Mouse (Mus musculus): ENCODE results near the gene Nop2. TPM values are rescaled to one million over a fixed set of nuclear protein-coding genes. Genes with fewer than 3 reads are reported as not detected.

Nop2 gene
- 10 to 100 TPM; 33.0 to 33.9 (median 33.5) TPM for total RNA-seq (2022)

DNA sequence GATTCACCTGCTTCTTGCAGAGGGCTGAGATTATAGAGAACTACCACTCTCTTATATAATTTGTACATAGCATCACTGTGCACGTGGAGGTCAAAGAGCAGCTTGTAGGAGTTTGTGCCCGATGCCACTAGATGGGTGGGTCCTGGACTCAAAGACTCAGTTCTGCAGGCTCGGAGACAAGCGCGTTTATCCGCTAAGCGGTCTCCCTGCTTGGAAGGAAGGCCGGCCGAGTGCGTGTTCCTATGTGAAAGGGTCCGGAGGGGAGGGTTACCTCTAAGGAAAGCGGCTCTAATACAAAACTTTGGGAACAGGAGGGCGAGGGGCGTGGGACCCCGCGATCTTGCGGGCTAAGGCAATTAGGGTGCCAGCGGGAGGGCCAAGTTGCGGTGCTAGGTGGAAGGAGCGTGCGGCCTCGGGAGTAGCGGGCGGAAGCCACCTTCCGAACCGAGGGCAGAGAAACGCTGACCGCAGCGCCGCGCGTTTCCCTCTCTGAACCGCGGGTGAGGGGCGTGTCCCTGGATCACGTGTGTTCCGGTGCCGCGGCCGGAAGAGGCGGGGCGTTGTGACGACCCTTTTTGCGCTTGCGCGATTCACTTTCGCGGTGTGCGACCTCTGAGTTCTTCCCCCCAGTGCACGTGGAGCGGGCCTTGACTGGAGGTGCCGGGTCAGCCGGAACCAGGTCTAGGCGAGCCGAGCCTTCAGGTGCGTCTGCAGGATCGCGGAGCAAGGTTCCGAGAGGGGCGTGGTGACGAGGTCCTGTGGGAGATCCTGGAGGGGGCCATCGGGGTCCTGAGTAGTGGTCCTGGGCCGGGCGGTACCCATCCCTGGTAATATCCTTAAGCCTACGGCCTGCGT, at the start of gene Nop2:
Gene Nop2 (plus strand): TSS at position 608 of the 855 bp plus-strand sequence.
- peak; percentile 64 to 77 for DNase-seq (ENCODE audit: low spot score in 2 of 2)

DNA sequence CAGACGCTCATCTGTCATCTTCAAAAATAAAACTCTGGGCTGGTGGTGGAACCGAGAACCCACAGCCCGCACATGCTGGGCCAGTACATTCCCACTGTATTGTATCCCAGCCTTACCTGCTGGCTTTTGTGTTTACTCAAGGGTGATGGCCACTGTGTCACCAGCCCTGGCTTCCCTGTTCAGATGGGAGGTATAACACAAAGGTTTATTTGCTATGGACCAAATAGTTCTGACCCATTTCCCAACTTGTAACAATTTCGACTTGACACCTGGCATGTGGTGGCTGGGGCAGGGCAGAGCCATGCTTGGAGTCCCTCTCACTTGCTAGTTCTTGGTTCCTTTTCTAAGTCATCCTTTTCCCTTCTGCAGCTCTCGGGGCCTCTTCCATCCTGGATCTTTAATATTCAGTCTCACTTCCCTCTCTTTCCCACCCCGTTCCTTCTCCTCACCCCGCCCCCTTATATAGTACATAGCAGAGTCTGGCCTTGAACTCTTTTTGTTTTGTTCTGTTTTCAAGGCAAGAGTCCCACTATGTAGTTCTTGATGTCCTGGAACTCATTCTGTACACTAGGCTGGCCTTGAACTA, 48.8 kb upstream of the Nop2 start:
- DNase-seq (ENCODE audit: low spot score in 2 of 2), result no peak

DNA sequence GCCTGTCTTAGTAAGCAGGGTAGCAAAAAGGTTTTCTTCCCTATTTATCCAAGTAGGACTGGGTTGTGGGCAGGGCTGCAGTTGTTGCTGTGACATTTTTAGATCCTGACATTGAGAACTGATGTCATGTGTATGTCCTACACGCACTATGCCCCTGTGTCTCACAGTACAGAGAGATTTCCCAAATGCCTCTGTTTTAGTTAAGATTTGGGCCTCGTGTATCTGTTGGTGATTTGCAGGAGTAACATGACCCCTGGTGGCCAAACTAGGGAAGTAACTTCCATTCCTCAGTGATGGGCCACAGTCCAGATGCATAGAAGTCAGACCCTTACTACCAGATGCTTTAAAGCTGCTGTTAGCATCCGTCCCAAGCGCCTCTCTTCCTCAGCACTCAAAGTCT, 47.3 kb upstream of the Nop2 start:
- peak in 1 of 2 experiments; percentile 73 for DNase-seq (ENCODE audit: low spot score in 2 of 2)

DNA sequence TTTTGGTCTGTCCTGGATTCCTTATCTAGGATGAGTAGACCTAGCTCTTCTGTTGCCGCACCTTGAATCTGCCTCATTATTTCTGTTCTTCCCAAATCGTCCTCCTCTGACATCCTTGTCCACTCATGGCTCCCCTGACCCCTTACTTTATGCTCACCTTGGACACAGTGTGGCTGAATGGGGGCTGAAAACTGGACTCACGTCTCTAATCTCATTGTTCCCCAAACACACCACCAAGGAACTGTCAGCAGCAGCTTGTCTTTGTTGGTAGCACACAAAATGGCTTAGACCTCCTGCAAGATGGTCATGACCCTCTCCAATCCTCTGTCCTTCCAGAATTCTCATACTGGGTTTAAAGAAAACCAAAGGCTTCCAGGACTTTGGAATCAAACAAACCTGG, 43.8 kb upstream of the Nop2 start:
- no peak for DNase-seq (ENCODE audit: low spot score in 2 of 2)

DNA sequence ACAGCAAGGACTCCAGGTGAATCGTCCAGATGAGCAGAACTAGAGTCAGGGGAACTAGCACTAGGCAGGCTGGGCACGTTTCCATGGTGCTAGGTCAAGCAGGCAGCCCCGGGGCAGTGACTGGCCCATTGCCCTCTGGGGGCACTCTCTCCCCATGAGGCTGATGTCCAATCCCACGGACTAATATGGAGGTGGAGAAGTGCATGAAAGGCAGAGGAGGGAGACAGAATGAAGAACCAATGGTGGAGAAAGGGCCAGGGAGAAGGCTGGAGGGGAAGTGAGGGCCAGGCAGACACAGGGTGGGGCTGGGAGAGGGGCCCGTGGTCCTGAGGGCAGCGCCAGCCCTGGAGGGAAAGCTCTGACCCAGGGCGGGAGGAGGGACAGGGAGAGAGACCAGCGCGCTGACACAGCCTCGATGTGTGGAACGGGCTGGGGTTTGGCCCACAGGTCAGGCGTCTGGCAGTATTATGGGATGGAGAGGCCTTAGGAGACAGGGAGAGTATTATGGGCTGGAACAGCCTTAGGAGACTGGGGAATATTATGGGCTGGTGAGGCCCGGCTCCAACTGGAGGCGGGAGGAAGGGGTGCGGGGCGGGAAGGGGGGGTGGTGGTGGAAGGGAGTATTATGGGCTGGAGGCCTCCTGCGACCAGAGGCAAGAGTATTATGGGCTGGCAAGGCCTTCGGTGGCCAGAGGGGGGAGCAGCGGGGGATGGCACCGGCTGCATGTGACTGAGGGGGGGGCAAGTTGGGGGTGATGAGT, 43.0 kb upstream of the Nop2 start:
- DNase-seq (ENCODE audit: low spot score in 2 of 2), result peak; percentile 68 to 84

DNA sequence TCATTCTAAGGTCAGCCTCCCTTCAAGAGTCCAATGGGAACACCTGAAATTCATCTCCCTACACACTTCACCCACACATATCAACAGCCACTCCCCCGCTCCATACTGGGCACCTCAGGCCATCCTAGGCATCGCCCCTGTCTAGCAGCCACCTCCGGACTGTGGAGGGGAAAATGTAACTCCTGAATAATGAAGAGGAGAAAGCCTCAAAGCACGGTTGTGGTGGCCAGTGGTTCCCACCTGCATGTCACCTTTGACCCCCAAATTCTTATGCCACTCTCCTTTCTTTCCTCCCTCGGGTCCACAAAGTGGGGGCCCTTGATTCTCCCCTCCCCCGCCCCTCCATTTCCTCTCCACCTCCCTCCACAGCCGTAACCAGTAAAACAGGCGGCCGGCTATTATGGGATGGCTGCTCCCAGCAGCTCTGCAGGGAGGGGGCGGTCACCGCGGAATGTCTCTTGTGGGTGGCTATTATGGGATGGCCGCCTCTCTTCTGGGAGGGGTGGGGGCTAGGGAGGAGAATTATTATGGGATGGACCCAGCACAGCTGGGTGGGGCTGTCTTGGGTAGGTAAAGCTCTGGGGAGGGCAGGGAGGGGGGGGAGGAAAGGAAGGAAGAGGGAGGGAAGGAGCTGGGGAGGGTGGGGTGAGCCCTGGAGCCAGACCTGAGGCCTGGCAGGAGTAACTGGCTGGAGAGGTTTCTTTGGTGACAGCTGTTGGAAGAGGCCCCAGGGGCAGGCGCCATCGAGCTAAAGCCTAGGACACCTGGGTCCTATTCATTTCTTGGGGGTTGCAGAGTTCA, 42.0 kb upstream of the Nop2 start:
- DNase-seq (ENCODE audit: low spot score in 2 of 2), result peak; percentile 84 to 91

DNA sequence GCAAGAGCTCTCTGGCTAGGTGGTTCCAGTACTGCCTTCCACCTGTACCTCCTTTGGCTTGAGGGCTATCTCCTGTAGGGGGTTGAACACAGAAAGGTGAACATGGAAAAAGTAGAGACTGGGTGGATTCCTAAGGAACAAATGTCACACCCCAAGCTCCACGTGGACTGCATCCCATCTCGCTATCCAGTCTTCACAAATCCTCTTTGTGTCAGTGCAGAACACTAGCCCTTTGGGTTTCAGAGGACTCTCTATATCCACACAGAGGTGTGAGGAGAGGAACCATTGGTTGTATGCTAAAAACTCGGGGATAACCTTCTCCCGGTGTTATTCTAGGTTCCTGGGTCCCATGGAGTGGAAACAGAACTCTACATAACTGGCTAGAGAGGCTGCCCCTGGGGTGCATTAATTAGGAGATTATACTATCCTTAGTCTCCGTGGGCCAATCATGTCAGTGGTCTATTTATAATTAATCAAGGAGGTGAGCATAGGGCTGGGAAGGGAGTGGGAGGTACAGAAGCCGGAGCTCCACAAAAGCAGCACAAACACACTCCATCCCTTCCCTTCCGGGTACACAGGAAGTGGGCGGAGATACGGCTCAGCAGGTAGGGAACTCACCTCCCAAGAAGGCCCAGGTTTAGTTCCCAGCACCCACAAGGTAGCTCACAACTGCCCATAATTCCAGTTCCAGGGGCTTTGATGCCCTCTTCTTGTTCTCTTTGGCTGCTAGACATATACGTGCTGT, 41.2 kb upstream of the Nop2 start:
- no peak for DNase-seq (ENCODE audit: low spot score in 2 of 2)

DNA sequence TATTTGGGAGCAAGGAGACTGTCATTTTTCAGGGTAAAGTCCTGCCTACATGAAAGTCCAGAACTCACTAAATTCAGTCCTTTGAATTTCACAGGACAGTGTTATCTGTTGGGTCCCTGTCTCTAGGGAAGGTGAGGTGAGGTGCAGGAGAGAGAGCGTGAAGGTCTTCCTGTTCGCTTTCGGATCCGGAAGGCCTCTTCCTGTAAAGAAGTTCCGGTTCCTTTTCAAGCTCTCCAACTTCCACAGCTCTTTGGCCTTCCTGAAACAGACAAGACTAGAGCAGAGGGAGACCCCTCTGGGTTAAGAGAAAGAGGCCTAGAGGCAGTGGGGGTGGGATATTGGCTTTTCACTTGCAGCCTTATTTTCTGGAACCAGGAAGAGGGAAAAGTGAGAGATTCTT, 39.3 kb upstream of the Nop2 start:
- no peak for DNase-seq (ENCODE audit: low spot score in 2 of 2)

DNA sequence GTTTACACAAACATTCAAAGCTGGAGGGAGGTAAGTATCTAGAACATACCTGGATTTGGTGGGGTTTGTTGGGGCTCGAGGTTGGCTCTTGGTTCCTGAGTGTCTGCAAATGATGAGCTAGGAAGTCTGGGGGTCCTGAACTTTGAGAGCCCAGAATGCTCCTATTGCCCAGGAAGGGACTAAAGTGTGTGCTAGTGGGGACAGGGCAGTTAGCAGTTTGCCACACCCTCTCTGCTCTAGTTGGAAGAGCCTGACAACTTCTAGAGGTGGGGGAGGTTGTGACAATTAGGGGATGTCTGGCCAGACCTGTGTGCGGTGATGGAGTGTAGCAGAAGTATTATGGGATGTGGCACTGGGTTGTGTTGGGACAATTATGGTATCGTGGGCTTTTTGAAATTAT, 36.9 kb upstream of the Nop2 start:
- DNase-seq (ENCODE audit: low spot score in 2 of 2), result no peak

DNA sequence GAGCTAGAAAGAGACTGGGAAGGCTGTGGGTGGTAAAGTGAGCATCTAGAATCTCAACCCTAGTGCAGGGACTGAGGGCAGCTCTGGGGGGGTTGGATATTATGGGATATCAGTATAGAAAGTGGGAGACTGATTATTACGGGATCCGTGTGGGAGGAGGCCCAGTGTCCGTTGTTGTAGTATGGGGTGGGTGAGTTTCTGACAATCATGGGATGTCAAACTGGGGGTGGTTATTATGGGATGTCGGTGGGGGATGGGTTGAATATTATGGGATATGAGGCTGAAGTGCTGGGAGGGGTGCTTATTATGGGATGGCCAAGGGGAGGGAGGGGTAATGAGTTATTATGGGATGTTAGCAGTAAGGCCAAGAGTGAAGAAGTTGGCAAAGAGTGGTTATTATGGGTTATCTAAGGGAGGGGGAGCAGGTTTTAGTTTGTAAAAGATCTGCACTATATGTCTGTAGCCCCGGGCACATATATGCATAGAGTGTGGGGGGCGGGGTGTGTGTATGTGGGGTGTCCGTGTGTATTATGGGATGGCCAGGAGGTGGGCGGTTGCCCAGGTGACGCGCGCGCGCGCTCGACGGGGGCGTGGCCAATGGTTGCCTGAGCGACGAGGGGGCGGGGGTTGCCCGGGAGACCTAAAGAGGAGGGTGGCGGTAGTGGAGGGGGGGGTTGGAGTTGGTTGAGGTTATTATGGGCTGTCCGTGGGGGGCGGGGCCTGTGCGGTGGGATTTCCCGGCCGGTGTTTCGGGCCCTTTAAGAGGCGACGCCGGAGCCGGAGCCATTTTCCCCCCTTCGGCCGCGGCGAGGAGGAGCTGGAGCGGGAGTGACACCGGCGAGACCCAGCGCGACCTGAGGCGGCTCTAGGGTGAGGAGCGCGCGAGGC, 36.1 kb upstream of the Nop2 start, which contains the start of gene Chd4:
Gene Chd4 (plus strand): TSS at position 591 of the 888 bp plus-strand sequence.
- peak; percentile 93 to 94 for DNase-seq (ENCODE audit: low spot score in 2 of 2)

DNA sequence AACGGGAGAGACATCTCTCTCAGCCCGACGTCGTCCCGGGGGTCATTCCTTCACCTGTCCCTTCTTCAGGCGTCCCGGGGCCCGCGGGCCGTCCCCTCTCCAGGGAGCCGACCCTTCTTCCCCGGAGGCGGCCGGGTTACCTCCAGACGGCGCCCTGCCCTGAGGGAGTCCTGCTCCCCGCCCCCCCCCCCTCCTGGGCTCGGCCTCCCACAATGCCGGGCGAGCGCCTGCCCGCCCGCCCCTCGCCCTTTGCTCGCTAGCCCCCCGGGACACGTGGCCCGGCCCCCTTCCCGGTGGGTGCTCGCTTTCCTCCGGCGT, 35.5 kb upstream of the Nop2 start:
- no peak for DNase-seq (ENCODE audit: low spot score in 2 of 2)

DNA sequence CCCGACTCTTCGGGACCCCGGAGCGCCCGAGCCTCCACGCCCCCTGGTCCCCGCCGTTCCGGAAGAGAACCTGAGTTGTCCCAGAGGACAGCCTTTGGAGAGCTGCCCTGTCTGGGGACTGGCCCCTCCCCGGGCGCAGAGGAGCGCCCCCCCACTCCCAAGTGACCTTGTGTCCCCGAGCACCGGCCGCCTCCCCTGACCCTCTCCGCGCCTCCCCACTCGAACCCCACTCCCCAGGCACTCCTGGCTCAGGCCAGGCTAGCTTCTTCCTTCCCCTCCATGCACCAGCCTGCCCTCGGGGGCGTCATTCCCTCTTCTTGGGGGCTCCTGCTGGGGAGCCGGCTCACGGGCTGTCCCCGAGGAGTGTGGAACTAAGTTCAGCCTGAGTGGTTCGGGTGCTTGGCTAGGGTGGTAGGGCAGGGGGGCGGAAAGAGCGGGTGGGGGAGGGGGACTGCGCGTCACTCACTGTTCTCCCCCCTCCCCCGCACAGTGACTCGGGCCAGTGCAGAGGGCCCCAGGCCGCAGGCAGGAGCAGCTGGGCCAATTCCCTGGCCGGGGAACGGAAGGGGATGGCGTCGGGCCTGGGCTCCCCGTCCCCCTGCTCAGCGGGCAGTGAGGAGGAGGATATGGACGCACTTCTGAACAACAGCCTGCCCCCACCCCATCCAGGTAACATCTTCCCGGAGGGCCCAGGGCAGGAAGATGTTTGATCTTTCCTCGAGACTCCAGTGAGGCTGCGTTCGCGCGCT, 34.9 kb upstream of the Nop2 start:
- no peak for DNase-seq (ENCODE audit: low spot score in 2 of 2)

DNA sequence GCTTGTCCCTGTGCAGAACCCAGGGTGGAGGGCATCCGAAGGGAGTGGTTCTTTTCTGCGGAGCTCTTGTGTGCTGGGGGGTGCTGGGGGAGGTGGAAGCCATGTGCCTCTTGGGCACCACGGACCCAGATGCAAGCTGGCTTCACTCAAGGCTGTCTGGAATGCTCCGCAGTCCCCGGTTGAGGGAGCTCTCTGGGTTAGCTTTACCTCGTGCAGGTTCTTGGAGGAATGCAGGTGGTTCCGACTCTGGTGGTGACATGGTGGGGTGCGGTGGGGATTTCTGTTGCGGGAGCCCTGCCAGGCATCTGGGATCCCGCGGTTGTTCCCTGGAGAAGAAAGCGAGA, 34.4 kb upstream of the Nop2 start:
- DNase-seq (ENCODE audit: low spot score in 2 of 2), result peak in 1 of 2 experiments; percentile 39

DNA sequence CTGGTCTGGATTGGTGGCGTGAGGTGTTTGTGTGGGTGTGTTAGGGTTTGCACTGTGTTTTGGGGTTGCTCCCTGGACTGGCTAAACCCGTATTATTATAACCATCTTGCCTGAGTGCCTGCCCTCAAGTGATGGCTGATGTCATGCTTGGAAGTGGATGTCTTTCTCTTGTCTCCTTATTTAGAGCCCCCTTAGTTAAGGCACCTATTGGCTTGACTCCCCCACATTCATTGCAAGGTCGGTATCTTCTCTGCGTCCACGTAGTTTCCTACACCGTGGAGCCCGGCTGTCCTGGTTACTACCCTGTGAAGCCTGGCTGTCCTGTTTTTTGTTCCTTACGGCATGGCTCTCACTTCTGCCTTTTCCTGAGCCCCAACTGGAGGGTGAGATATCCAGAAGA, 33.8 kb upstream of the Nop2 start:
- no peak for DNase-seq (ENCODE audit: low spot score in 2 of 2)

DNA sequence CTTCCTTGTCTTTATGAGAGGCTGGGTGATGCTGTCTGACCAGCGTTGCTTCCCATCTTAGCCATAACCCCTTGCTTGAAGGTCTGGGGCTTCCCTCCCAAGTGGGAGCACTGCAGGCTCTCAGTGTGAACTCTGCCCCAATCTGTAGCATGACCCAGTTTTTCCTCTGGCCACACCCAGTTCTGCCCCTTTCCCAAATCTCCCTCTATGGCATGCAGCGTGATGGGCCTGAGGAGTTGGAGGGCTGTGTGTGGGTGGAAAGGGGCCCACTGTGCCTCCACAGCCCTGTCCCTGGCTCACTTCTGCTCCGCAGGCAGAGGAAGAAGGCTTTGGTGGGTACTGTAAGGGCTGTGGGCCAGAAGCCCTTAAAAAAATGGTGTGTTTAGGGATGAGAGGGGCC, 33.2 kb upstream of the Nop2 start:
- DNase-seq (ENCODE audit: low spot score in 2 of 2), result no peak

DNA sequence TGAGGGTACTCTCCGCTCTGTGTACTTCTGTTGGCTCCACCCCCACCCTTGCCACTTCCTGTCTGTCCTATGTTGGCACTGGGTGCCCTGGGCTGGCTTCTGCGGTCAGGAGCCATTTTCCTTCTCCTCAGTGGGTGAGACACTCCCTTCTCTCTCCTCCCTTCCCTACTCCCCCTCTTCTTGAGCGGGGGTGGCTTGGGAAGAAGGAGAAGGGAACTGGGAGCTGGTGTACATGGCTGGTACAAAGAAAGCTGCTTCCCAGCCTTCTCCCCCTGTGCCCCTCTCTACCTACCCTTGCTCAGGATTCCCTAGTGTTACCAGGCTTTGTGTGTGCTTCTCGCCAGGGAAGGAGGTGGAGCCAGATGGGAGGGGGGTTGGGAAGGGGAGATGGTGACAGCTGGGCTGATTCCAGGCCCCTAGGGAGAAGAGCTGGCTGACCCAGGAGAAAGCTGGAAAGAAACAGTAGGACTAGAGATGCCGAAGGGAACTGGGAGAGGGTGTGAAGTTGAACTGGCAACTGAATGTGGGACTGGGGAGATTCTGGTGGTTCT, 32.2 kb upstream of the Nop2 start:
- no peak for DNase-seq (ENCODE audit: low spot score in 2 of 2)

DNA sequence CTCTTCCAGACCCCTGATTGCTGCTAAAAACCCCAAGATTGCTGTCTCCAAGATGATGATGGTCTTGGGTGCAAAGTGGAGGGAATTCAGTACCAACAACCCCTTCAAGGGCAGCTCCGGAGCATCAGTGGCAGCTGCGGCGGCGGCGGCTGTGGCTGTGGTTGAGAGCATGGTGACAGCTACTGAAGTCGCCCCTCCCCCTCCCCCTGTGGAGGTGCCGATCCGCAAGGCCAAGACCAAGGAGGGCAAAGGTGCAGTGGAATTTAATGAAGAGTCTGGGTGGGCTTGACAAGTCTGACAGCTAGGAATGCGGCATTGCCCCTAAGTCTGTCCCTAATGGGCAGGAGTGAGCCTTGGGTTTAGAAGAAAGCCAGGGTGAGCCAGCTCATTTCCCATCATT, 30.3 kb upstream of the Nop2 start:
- DNase-seq (ENCODE audit: low spot score in 2 of 2), result no peak

DNA sequence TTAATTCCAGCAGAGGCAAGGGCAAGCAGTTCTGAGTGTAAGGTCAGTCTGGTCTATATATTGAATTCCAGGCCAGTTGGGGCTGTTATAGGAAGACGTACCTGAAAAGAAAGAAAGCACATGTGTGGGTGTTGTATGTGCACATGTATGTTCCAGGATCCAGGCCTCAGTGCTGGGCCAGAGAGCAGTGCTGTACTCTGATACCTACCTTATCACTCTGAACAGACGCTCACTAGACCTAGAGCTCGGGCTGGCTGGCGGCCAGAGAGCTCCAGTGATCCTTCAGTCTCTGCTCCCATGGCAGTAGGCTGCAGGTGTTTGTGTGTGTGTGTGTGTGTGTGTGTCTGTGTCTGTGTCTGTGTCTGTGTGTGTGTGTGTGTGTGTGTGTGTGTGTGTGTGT, 27.5 kb upstream of the Nop2 start:
- DNase-seq (ENCODE audit: low spot score in 2 of 2), result no peak

DNA sequence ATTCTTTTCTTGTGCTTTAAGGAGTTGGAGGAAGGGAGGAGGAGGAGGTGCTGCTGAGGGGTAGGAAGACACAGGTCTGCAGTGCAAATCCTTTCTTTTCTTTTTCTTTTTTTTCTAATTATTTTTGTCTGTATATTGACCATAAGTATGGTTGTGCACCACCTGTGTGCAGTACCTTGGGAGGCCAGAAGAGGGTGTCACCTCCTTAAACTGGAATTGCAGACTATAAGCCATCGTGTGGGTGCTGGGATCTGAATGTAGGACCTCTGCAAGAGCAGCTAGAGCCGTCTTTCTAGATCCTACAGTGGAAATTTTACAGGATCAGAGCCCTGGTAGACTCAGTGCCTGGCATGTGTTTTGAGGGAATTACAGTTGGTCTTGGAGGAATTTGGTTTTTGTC, 24.0 kb upstream of the Nop2 start:
- no peak for DNase-seq (ENCODE audit: low spot score in 2 of 2)

All from layer of hippocampus, adult 8-10 months (tissue).